Mouse (Mus musculus) cerebral cortex, adult 2 months (tissue): Measurements from ENCODE around the gene Fads2.

Source experiments
- WGBS: fragments of 180-500 bp; shearing (Covaris S2); methylation state at CpG from one replicate; pipeline ENCODE4 v1.1.7; 2018; 5-methylcytosine and 5-hydroxymethylcytosine counted together

The Fads2 gene

DNA sequence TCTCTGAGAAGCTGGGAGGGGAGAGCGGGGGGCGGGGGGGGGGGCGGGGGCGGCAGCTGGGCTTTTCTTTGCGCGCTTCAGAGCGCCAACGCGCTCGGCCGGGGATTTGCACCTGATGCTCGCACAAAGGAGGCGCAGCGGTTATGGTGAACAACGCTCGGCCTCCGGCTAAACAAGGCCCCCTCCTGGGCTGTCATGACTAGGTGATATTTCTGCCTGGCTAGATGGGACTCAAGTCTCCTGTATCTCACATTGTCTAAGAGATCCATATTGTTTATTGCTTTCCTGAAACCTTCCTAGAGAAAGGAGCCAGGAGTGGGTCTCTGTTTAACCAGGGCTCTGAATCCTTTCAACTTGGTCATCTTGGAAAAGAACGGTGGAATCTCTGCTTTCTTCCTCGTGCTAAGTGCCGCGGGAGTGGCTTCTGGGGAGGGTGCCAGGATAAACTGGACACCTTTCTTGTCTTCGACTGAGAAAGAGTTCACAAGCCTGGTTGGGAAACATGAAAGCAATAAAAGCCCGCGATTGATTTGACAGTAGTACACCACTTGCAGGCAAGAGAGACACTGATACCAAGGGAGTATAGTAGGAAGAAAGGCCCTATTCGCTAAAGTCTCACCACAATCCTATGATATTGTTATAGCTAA, 631 bp upstream of the Fads2 start:
- 5% methylated on average over 25 of the region's 25 CpGs for WGBS

DNA sequence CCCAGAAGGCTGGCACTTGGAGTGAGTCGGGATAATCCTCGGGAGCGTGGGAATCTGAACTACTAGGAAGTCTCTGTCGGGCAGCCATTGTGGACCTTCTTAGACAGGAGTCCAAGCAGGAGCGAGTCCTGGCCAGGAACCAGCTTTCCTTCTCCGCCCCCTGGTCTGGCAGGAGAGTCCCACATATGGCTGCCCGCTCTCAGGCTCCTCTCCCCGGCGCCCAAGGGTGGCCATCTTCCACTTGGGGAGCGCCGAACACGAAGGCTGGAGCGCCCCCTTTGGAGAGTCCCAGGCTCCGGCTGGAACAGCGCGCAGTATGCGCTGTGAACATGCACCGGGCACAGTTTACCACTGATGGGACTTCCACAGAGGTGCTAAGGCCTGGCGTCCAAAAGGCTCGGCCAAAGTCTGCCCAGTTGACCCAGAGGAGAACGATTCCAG, 895 bp downstream of the Fads2 start:
- WGBS: 2% methylated on average over 21 of the region's 21 CpGs

DNA sequence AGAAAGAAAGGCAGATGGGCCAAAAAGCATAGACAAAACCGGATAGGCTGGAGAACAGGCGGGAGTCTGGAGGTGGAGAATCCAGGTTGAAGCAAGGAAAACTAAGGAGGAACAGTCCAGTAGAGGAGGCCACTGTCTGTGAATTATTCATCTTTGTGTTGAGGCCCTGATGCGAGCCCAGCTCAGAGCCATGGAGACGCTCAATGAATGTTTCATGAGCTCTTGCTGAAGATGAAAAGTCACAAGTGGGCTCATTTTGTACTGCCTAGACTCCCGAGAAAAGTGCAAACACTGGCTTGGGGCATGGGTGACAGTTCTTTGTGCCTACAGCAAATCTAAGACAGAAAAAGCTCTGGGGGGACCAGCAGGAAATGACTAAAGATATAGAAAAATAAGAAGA, 3.7 kb downstream of the Fads2 start:
- 57% methylated on average over 5 of the region's 5 CpGs for WGBS

DNA sequence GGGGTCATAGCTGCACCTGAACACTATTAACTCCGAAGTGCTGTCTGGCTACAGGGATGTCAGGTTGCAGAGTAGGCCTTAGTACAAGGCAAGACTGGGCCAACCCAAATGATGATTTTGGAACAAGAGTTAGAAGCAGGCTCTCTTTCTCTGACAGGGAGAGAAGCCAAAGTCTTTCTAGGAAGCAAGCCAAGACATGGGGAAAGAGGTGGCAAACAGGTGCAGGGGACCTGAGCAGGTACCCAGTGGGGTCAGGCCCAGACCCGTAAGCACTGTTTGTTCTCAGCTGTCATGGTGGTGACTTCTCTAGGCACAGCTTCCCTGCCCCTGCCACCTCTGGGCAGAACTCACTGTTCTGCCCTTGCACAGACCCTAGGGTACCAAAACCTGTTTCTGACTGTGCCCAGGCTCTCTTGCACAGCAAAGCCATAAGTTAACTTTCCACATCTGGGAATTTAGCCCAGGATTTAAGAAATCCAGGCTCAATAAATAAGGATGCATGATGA, 5.1 kb downstream of the Fads2 start:
- WGBS: 78% methylated on average over 2 of the region's 2 CpGs

DNA sequence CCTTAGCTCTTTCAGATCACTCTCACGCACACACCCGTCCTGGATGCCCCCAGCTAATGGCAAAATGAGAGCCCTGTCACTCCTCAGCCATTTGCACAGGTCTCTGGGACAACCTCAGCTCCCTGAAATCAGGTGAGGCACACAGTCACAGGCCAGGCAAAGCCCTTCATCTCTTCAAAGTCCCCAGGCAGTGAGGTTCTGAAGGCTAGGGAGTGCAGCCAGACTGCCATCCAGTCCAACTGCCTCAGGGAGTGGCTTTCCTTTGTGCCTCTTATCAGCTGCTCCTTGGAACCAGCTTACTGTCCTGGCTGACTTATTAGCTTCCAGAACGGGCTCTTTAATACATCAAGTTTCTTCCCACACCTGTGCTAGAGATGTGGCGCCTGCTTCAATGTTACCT, 6.9 kb downstream of the Fads2 start:
- WGBS: 87% methylated on average over 4 of the region's 4 CpGs

DNA sequence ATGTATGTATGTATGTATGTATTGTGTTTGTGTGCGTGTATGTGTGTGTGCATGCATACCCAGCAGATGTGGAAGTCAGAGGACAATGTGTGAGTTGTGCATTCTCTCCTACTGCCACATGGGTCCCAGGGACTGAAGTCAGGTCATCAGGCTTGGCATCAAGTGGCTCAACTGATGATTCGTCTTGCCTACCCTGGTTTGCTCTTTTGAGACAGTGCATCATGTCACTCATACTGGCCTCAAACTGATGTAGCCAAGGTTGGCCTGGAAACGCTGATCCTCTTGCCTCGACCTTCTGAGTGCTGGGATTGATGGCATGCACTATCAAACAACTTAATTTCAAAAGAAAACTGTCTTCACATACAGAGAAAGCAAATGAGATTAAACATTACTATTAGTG, 7.7 kb downstream of the Fads2 start:
- 84% methylated on average over 4 of the region's 4 CpGs for WGBS

DNA sequence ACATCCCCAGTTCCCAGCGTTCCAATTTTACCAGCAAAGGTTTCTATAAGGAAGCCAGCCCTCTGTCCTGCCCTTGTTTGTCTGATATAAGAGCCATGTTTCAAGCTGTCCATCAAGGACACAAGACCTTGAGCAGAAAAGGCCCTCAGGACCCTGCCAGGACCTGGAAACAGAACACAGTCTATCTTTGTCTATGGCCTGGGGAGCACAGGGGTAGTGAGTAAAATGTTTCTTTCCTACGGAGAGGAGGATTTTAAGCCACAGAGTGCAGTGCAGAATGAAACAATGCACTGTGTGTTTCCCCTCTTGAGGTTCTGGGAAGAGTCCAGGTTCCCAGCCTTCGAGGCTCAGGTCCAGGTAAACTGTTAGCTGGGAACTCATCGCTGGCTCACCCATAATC, 14.6 kb downstream of the Fads2 start:
- WGBS: 62% methylated on average over 4 of the region's 4 CpGs

DNA sequence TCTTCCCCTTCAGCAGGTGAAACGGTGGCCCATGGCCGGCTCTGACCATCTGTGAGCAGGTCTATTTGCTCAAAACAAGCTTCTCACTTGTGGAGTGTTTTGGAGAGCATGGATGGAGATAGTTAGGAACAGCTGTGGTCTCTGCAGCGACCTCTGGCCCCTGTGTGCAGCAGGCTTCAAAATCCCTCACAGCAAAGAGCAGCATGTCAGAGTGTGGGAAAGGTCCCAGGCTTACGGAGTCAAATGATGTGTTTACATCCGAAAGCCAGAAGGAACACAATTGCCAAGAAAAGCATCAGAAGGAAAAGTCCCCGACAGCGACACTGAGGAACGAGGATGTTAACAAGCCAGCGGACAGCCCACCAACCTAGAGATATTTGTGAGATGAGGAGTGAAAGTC, 16.1 kb downstream of the Fads2 start:
- 84% methylated on average over 9 of the region's 9 CpGs for WGBS

DNA sequence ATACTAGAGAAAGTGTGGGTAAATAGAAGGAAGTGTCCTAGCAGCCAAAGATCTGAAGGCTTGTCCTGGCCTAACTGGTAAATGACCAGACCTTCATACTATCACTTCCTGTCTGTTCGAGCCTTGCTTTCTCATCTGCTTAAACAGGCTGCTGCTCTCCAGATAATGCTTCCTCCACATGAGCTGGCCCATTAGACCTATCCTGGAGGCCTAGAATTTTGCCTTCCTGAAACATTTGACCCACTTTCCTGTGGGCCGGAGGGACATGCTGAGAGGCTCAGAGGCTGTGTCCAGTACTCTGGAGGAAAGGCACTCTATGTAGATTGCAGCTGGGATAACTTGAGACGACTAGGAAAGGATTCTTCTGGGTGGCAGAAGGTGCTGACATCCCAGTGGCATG, 19.4 kb downstream of the Fads2 start:
- WGBS: 71% methylated on average over 3 of the region's 3 CpGs

DNA sequence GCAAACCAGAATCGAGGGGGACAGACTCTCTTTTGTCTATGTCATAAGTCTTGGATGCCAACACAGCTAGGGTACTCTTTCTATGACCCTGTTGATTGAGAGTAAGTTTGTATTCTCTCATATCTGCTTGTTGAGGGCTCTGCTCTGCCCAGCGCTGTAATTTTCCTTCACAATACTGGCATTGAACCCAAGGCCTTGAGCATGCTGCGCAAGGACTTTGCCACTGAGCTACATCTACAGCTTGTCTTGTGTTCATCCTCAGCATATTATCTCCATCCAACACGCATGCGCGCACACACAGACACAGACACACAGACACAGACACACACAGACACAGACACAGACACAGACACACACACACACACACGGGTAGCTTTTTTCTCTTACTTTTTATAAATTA, 21.2 kb downstream of the Fads2 start:
- WGBS: 86% methylated on average over 7 of the region's 7 CpGs

DNA sequence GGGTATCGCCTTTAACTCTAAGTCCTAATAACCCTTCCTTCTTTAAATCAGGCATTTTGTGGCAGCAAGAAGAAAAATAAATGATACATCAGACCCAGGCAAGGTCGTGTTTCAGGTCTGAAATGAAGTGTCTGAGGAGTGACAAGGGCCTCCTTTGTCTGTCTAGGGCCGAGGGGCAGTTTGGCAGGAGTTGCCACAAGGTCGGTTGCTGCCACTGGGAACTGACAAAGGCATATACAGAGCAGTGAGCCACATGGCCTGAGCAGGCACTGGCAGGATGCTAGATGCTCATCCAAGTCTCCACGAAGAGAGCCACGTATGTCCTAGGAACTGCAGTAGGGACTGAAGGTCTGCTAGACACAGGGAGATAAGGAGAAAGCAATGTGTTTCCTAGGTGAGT, 23.2 kb downstream of the Fads2 start:
- 68% methylated on average over 6 of the region's 6 CpGs for WGBS

DNA sequence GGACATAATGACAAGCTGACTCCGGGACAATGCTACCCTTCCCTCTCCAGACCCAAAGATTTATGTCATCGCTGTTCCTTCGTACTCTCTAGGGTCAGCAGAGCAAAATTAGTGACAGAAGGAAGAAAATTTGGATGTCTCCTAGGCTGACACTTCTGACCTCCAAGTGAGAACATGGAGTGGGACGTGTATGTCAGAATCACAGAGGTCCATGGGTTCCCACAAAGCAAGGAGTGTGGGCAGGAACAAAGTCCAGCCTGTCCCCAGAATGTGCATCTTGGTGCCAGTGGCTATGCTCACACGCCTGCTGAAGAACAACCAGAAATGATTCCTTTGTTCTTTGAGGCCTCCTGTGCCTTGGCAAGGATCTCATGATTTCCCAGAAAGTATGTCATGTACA, 28.4 kb downstream of the Fads2 start:
- 84% methylated on average over 5 of the region's 5 CpGs for WGBS

DNA sequence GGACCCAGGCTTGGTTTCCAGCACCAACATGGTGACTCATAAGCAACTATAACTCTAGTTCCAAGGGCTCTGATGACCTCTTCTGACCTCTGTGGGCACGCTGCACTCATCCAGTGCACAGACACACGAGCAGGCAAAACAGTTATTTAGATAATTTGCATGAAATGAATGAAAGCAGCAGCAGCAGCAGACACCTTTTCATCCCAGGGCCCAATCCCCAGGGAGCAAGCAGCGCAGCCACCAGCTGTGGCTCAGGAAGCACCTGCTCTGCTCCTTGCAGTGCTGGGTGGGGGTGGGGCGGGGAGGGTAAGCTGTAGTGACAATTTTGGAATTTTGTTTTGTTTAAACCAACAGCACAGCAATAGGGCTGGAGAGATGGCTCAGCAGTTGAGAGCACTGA, 29.7 kb downstream of the Fads2 start:
- 65% methylated on average over 4 of the region's 4 CpGs for WGBS

DNA sequence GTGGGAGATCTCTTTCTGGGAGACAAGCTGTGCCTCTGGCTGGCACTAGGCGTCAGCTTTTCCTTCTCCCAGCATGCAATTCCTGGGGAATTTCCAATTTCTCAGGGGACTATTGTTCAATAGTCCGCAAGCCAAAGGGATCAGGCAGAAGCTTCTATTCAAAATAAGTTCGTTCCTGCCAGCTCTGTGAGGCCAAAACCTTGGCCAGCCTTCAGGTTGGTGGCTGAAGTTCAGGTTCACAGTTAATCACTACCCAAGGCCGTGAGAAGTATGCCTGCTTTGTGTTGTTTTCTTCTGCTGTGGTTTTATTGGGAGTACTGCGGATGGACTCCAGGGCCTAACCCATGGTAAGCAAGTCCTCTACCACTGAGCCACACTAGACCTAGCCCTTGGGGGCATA, 30.4 kb downstream of the Fads2 start:
- 53% methylated on average over 5 of the region's 5 CpGs for WGBS

DNA sequence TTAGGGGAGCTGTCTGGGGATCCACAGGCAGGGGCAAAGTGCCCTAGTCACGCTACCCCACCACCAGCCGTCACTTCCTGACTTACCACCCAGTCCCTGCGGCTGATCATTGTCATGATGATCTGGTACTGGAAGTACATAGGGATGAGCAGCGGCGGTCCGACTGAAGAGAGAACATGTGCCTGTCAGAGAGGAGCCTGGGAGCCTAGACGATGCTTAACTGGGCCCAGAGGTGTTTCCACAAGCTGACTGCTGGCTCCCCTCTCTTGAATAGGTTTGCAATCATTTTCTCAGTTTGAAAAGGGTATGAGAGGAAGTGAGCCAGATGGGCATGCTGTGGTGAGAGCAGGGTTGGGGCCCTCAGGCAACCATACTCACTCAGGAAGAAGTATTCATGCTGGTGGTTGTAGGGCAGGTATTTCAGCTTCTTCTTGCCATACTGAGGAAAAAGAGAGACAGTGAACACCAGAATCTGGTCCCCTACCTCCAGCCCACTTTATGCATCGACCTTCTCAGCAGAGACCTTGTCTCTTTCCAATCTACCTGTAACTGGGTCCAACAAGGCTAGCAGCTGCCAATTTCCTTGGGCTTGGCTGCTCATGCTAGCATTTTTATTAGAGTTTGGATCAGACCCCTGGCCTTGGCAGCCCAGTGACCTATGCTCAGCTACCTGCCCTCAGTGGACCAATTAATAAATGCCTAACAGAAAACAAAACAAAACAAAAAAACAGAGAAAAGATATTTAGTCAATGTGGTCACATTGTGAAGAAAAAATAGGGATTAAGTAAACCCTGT, 31.2 kb downstream of the Fads2 start:
- WGBS: 82% methylated on average over 8 of the region's 8 CpGs

DNA sequence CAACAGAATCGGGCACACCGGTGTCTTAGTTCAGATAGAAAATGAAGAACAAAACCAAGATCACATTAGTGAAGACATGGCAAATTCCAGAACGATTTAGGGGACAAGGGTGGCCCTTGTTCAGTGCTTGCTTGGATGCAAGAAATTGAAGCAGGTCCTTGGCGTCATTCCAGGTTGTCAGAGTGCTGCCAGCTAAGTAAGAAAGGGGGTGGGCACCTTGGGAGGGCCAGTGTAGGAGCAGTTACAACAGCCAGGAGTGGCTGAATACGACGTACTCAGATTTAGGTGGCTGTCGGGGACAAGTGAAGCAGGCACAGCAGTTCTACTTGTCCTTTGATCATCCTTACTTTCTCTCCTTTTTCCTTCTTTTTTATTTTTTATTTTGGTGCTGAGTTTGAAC, 33.8 kb downstream of the Fads2 start:
- 52% methylated on average over 7 of the region's 7 CpGs for WGBS

DNA sequence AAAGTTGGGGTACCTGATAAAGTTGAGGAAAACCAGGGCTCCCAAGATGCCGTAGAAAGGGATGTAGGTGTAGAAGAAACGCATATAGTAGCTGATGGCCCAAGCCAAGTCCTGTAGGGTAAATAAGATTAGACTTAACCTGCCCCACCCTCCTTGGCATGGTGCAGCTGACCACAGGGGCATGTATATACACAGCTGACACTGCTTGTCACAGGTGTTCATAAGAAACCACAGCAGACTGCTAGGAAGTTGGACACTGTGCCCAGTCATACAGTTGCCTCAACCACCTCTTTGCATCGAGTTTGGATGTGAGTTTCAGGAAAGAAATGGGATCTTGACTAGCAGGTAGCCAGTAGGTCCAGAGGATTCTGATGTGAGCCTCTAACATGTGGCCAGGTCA, 35.0 kb downstream of the Fads2 start:
- WGBS: 98% methylated on average over 3 of the region's 3 CpGs

DNA sequence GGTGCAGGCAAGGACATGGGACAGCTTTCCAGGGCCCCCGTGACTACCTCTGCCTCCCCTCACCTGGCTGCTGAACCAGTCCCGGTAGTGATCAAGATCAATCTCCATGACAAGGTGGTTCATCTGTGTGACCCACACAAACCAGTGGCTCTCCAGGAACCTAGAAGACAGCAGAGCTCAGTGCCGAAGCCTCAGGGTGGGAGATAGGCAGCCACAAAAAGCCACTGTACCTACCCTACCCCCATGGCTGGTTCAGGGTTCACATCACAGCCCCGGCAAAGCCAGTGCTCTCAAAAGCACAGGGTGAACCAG, 35.4 kb downstream of the Fads2 start:
- WGBS: 98% methylated on average over 4 of the region's 4 CpGs

DNA sequence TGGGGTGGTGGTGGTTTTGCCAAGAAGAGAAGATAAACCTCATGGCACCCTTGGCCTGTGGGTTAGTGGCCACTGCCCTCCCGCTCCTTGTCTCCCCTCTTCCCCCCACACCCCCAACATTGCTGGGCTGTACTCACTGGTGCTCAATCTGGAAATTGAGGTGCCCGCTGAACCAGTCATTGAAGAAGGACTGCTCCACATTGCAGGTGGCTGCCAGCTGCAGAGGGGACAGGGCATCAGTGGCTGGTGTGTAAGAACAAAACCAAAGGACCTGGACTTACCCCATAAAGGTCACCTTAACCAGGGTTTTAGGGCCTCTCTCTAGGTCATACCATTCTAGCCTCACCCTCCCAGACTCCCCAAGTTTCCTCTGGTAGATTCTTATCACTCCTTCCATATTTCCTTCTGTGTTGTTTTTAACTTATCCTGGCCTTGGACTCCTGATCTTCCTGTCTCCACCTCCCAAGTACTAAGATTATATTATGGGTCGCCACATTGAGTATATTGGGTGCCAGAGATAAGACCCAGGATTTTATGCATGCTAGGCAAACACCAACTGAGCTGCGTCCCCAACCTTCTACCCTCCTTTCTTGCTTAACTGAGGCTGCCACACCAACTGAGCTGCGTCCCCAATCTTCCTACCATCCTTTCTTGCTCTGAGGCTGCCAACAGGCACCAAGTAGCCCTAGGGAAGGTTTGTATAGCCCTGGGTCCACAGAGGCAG, 35.9 kb downstream of the Fads2 start:
- WGBS: 92% methylated on average over 5 of the region's 5 CpGs

DNA sequence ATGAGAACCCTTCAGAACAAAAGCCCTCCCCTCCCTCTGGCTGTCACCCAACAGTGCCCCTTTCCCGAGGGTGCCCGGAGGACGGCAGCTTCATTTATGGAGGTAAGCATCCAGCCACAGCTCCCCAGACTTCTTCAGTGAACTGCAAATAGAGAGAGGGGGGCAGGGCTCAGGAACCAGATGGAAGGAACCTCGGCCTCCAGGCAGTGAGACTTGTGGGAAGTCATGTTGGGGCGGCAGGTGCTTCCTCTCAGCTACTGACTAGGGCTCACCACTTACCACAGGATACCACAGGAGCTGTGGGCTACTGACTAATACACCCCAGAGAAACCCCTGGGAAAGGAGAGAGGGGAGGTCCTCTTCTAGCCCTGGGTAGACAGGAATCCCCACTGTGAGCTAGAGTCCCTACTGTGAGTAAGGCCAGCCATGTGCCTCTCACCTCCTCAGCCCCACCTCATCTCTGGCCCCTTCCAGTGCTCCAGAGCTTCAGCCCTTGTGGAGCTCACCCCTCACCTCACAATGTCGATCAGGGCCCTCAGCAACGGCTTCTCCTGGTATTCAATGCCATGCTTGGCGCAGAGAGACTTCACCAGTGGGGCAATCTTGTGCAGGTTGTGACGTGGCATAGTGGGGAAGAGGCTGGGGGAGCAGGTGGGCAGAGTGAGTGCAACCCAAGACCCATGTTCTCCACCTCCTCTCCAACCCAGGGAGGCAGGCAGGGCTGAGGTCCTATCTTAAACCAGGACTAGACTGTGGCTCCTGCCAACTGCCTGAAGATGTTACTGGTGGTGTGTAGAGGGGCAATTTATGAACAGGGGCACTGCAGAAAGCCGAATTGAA, 37.2 kb downstream of the Fads2 start:
- 50% methylated on average over 10 of the region's 10 CpGs for WGBS

DNA sequence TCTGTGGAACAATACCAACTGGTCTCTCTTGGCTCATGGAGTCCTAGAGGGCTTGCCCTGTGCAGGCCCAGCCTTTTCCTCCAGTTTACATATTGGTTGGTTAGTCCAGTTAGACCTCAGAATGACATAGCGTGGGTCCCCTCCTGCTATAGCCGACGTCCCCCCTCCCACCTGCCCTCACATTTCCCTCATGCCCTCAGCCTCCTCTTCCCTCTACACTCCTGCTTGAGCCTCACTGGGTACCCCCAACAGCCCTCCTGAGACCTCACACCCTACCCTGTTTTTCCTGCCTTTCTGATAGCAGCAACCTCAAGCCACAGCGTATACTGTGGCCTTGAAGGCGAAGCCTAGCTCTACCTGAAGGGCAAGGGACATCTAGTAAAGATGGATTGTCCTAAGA, 38.7 kb downstream of the Fads2 start:
- 97% methylated on average over 5 of the region's 5 CpGs for WGBS

DNA sequence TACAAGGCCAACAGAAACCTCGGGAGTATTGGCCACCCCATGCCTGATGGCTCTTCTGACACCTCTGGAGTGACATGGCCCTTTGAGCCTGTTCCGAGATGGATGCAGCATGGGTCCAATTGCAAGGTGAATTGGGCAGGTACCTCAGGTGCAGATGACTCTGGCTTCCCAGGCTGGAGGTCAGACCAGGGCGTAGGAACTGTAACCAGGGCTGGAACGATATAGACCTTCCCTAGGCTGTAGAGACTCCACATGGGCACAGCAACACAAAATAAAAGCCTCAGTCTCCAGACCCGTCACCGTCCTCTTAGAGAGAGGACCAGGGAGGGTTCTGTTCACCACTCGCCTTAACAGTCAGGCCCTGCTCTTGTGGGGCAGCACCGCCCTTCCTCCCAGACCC, 39.3 kb downstream of the Fads2 start:
- WGBS: 89% methylated on average over 8 of the region's 8 CpGs
